Mouse (Mus musculus) embryonic facial prominence, embryonic 13.5 days (tissue): ENCODE data around the gene Rsph6a. TPM values are rescaled to one million over a fixed set of nuclear protein-coding genes. Genes with fewer than 3 reads are reported as not detected.

Source experiments
- ATAC-seq: fragments of 200-750 bp; cut with Nextera tagmentation; 2 replicates; pipeline ENCODE4 v1.8.0; 2017; ENCODE audit warnings: low read depth; ENCODE audit not compliant: insufficient number of reproducible peaks, insufficient read depth, low FRiP score, low TSS enrichment
- H3K27ac ChIP-seq: fragments of 300-500 bp; sonication (generic); 2 replicates; pipeline ENCODE4 v1.5.1; 2015; ENCODE audit warnings: moderate library complexity, mild to moderate bottlenecking, inconsistent platforms
- H3K27me3 ChIP-seq: fragments of 300-500 bp; sonication (generic); 2 replicates; pipeline ENCODE4 v1.6.1; 2015; ENCODE audit warnings: mild to moderate bottlenecking, inconsistent platforms
- H3K36me3 ChIP-seq: fragments of 300-500 bp; sonication (generic); 2 replicates; pipeline ENCODE4 v1.6.1; 2015; ENCODE audit warnings: mild to moderate bottlenecking, inconsistent platforms
- H3K4me1 ChIP-seq: fragments of 300-500 bp; sonication (generic); 2 replicates; pipeline ENCODE4 v1.6.1; 2015; ENCODE audit warnings: inconsistent platforms
- H3K4me2 ChIP-seq: fragments of 300-500 bp; sonication (generic); 2 replicates; pipeline ENCODE4 v1.6.1; 2015; ENCODE audit warnings: moderate library complexity, mild to moderate bottlenecking, inconsistent platforms
- H3K4me3 ChIP-seq: fragments of 300-500 bp; sonication (generic); 2 replicates; pipeline ENCODE4 v1.5.1; 2015; ENCODE audit warnings: mild to moderate bottlenecking, inconsistent platforms
- H3K9ac ChIP-seq: fragments of 300-500 bp; sonication (generic); 2 replicates; pipeline ENCODE4 v1.6.1; 2015; ENCODE audit warnings: mild to moderate bottlenecking, inconsistent platforms
- H3K9me3 ChIP-seq: fragments of 300-500 bp; sonication (generic); 2 replicates; pipeline ENCODE4 v1.6.1; 2016; ENCODE audit warnings: inconsistent platforms
- WGBS: fragments of 180-500 bp; shearing (Covaris S2); methylation state at CpG from one replicate; pipeline ENCODE4 v1.1.7; 2015; ENCODE audit warnings: mixed read lengths; 5-methylcytosine and 5-hydroxymethylcytosine counted together
- polyA plus RNA-seq: library from polyadenylated mRNA; unstranded; fragments of >200 nt; fragmentation: Nextera tagmentation; extraction: Ambion mirVana; gene quantifications from 2 replicates; pipeline ENCODE4 v1.2.1, GENCODE M21; 2015

Rsph6a gene
- polyA plus RNA-seq, 1 experiment from 2014 or later, result not detected

DNA sequence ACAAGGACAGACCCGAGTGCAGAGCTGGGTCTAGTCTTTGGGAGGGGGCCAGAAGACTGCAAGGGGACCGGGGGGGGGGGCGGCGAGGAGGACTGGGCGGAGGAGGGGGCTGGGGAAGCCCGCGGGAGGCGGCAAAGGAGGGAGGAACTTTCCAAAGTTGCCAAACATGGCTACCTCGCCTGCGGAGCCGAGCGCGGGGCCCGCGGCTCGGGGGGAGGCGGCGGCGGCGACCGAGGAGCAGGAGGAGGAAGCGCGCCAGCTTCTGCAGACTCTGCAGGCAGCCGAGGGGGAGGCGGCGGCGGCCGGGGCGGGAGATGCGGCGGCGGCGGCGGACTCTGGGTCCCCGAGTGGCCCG is 40.0 kb downstream of the Rsph6a start, which contains the start of gene Six5:
Gene Six5, plus strand, starts transcription at position 124 of the 355 bp plus-strand sequence.
- no peak for ATAC-seq
- peaks cover 25% of the 10 kb centered on the region for H3K36me3 ChIP-seq
- 0% methylated on average over 26 of the region's 36 CpGs for WGBS
- H3K9ac ChIP-seq, result peak within 1 kb of the TSS; percentile 98
- peaks cover 7% of the 10 kb centered on the region for H3K27me3 ChIP-seq
- peak within 1 kb of the TSS; percentile 91 for H3K4me2 ChIP-seq
- H3K9me3 ChIP-seq, result no peaks in the 10 kb centered on the region
- H3K27ac ChIP-seq, result peak within 1 kb of the TSS; percentile 99
- peak within 1 kb of the TSS; percentile 85 for H3K4me3 ChIP-seq
- peaks cover 51% of the 10 kb centered on the region for H3K4me1 ChIP-seq

GRCm38 (mm10) chr7:19094826-19095750 is 40.6 kb downstream of the Rsph6a start:
- H3K4me3 ChIP-seq, result peak overlapping the region; percentile 85
- under 1% methylated on average over 83 of the region's 87 CpGs for WGBS
- peak overlapping the region; percentile 91 for H3K4me2 ChIP-seq
- H3K9me3 ChIP-seq, result no peaks in the 10 kb centered on the region
- peak overlapping the region; percentile 99 for H3K27ac ChIP-seq
- H3K9ac ChIP-seq, result peak overlapping the region; percentile 98
- H3K4me1 ChIP-seq, result peaks cover 51% of the 10 kb centered on the region
- H3K27me3 ChIP-seq, result peaks cover 7% of the 10 kb centered on the region
- H3K36me3 ChIP-seq, result peaks cover 23% of the 10 kb centered on the region
- no peak for ATAC-seq

DNA sequence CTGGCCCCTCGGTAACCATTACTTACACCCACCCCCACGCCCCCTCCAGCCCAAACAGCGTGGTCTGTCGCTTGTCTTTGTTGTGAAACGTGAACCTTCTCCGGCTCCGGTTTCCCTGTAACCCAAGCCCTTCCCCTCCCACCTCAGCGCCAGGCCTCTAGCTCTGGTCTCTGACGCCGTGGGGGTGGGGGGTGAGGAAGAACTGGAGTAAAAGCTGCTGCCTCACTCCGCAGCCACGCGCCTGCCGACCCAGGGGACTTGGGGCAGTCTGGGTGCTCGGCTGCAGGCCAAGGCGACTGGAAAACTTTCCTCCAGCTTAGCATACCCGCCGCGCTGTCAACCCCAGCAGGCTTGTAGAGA is 41.2 kb downstream of the Rsph6a start:
- WGBS, result 1% methylated on average over 19 of the region's 19 CpGs
- Histone ChIP-seq H3K4me2 (peak overlapping the region; percentile 91), H3K9ac (peak overlapping the region; percentile 98), H3K27me3 (peaks cover 7% of the 10 kb centered on the region), H3K4me3 (peak overlapping the region; percentile 85), H3K27ac (peak overlapping the region; percentile 99), H3K9me3 (no peaks in the 10 kb centered on the region), H3K4me1 (peaks cover 51% of the 10 kb centered on the region), H3K36me3 (peaks cover 17% of the 10 kb centered on the region)
- ATAC-seq, result 0 out of 2 replicates have a peak, but pooled peaks have one; percentile 5

GRCm38 (mm10) chr7:19096421-19096976 is 42.0 kb downstream of the Rsph6a start:
- peak overlapping the region; percentile 91 for H3K4me2 ChIP-seq

GRCm38 (mm10) chr7:19097217-19097616 is 42.7 kb downstream of the Rsph6a start:
- Histone ChIP-seq H3K9ac (peak overlapping the region; percentile 98; the same call in 1 of the 2 replicates), H3K9me3 (no peaks in the 10 kb centered on the region), H3K4me1 (peaks cover 39% of the 10 kb centered on the region), H3K27me3 (no peaks in the 10 kb centered on the region), H3K27ac (no peak overlapping the region; the same call in 1 of the 2 replicates), H3K4me2 (peak overlapping the region; percentile 91; the same call in 1 of the 2 replicates), H3K36me3 (peaks cover 13% of the 10 kb centered on the region), H3K4me3 (no peak overlapping the region; the same call in 1 of the 2 replicates)
- 35% methylated on average over 2 of the region's 2 CpGs for WGBS
- ATAC-seq, result no peak

More at GRCm38 (mm10) chr7:19096421-19096976, 42.0 kb downstream of the Rsph6a start:
- Histone ChIP-seq H3K4me3 (peak overlapping the region; percentile 85), H3K27me3 (peaks cover 1% of the 10 kb centered on the region; the same call in 1 of the 2 replicates), H3K4me1 (peaks cover 46% of the 10 kb centered on the region), H3K9ac (peak overlapping the region; percentile 98), H3K36me3 (peaks cover 13% of the 10 kb centered on the region), H3K27ac (peak overlapping the region; percentile 99), H3K9me3 (no peaks in the 10 kb centered on the region)
- no peak for ATAC-seq
- 46% methylated on average over 5 of the region's 5 CpGs for WGBS

- no peak overlapping the region; the same call in 1 of the 2 replicates for H3K4me3 ChIP-seq
- no peak overlapping the region for H3K9ac ChIP-seq
- no peaks in the 10 kb centered on the region for H3K27me3 ChIP-seq
- peaks cover 3% of the 10 kb centered on the region; the same call in 1 of the 2 replicates for H3K9me3 ChIP-seq
- ATAC-seq, result no peak
- no peak overlapping the region for H3K4me2 ChIP-seq
- H3K27ac ChIP-seq, result no peak overlapping the region
- H3K36me3 ChIP-seq, result peaks cover 19% of the 10 kb centered on the region
- peaks cover 32% of the 10 kb centered on the region for H3K4me1 ChIP-seq
Observed at GRCm38 (mm10) chr7:19097863-19098262, 43.4 kb downstream of the Rsph6a start.

GRCm38 (mm10) chr7:19098811-19099210 is 44.3 kb downstream of the Rsph6a start:
- Histone ChIP-seq H3K27ac (peak overlapping the region; percentile 16; the same call in 1 of the 2 replicates), H3K9ac (no peak overlapping the region), H3K4me1 (peaks cover 24% of the 10 kb centered on the region), H3K4me2 (no peak overlapping the region), H3K27me3 (no peaks in the 10 kb centered on the region), H3K9me3 (peaks cover 8% of the 10 kb centered on the region; the same call in 1 of the 2 replicates), H3K4me3 (no peak overlapping the region), H3K36me3 (peaks cover 21% of the 10 kb centered on the region)
- 64% methylated on average over 7 of the region's 7 CpGs for WGBS
- no peak for ATAC-seq

DNA sequence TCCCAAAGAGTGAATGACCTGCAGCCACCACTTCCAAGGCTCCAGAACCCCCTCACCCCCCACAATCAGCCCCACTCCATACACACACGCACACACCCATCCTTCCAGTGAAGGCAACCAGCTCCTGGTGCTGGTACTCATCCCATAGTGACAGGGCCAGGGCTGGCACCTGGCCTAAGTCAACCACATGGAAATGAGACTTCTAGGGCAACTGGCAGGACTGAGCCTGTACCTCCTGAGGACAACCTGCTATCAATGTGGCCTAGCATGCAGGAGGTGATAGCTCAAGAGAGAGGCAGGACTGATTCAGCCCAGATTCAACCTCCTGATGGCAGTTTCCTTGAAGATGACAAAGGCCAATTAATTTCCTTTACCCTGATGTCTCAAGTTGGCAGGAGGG is 45.8 kb downstream of the Rsph6a start:
- Histone ChIP-seq H3K27ac (no peak overlapping the region), H3K9ac (no peak overlapping the region), H3K4me1 (peaks cover 24% of the 10 kb centered on the region), H3K4me3 (no peak overlapping the region), H3K4me2 (no peak overlapping the region), H3K27me3 (no peaks in the 10 kb centered on the region), H3K9me3 (peaks cover 8% of the 10 kb centered on the region; the same call in 1 of the 2 replicates), H3K36me3 (peaks cover 21% of the 10 kb centered on the region)
- no peak for ATAC-seq
- 86% methylated on average over 1 of the region's 1 CpGs for WGBS

DNA sequence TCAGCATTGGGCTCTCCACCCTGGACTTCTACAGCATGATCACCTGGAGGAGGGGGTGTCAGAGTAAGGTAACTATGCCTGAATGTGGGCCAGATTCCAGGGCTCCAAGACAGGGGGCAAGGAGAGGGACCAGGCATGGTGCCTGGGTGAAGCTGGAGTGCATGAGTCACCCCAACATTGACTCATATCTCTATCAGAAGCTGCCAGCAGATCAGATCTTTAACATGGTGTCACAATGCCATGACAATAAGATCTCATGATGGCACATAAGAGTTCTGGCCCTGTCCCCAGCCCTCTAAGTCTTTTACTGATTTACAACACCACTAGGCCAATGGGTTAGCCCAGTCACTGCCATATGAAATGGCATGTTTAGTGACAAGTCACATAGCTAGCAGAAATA is 49.3 kb downstream of the Rsph6a start:
- H3K9ac ChIP-seq, result no peak overlapping the region
- peaks cover 8% of the 10 kb centered on the region; the same call in 1 of the 2 replicates for H3K9me3 ChIP-seq
- H3K4me3 ChIP-seq, result no peak overlapping the region
- H3K36me3 ChIP-seq, result peaks cover 9% of the 10 kb centered on the region; the same call in 1 of the 2 replicates
- no peak overlapping the region for H3K27ac ChIP-seq
- ATAC-seq, result no peak
- no peaks in the 10 kb centered on the region for H3K27me3 ChIP-seq
- no peak overlapping the region for H3K4me2 ChIP-seq
- H3K4me1 ChIP-seq, result no peaks in the 10 kb centered on the region

- WGBS, result 73% methylated on average over 2 of the region's 2 CpGs
- H3K27ac ChIP-seq, result no peak overlapping the region
Observed at GRCm38 (mm10) chr7:19104486-19104885, 50.0 kb downstream of the Rsph6a start.

DNA sequence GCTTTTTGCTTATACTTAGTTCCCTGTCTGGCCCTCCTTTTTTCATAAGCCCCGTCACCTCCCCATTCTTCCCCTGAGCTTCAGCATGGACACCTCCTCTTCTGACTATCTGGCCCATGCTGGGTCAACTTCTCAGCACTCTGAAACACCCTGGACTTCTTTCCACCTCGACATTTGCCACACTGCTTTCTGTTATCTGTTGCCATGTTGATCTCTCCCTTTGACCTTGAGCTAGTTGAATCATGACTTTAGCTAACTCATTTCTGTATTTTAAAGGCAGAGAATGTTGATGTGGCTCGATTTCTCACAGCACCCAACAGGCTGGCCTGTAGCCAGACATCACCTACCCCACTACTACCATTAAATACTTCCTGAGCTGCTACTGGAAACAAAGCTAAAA is 52.9 kb downstream of the Rsph6a start:
- Histone ChIP-seq H3K27ac (no peak overlapping the region), H3K4me1 (no peaks in the 10 kb centered on the region), H3K4me2 (no peak overlapping the region), H3K9ac (no peak overlapping the region), H3K4me3 (no peak overlapping the region), H3K36me3 (peaks cover 6% of the 10 kb centered on the region; the same call in 1 of the 2 replicates), H3K9me3 (peaks cover 8% of the 10 kb centered on the region; the same call in 1 of the 2 replicates), H3K27me3 (no peaks in the 10 kb centered on the region)
- WGBS, result 65% methylated on average over 3 of the region's 3 CpGs
- no peak for ATAC-seq

More at GRCm38 (mm10) chr7:19104486-19104885, 50.0 kb downstream of the Rsph6a start:
- Histone ChIP-seq H3K9ac (no peak overlapping the region), H3K4me2 (no peak overlapping the region), H3K4me1 (no peaks in the 10 kb centered on the region), H3K4me3 (no peak overlapping the region), H3K36me3 (peaks cover 9% of the 10 kb centered on the region; the same call in 1 of the 2 replicates), H3K9me3 (peaks cover 8% of the 10 kb centered on the region; the same call in 1 of the 2 replicates), H3K27me3 (no peaks in the 10 kb centered on the region)
- no peak for ATAC-seq
